Mouse (Mus musculus): ENCODE measurements at regions not wholly inside any gene's neighbourhood (a gene's known extent, or its start where the extent isn't known, plus 50 kb on each side); places are given as distances from the start of the nearest gene placed in this dataset.
"Not testable (repeated sequence)": the region's sequence is repeated elsewhere in the genome, so short reads cannot be mapped to it uniquely, and the experiment has no call there.

DNA sequence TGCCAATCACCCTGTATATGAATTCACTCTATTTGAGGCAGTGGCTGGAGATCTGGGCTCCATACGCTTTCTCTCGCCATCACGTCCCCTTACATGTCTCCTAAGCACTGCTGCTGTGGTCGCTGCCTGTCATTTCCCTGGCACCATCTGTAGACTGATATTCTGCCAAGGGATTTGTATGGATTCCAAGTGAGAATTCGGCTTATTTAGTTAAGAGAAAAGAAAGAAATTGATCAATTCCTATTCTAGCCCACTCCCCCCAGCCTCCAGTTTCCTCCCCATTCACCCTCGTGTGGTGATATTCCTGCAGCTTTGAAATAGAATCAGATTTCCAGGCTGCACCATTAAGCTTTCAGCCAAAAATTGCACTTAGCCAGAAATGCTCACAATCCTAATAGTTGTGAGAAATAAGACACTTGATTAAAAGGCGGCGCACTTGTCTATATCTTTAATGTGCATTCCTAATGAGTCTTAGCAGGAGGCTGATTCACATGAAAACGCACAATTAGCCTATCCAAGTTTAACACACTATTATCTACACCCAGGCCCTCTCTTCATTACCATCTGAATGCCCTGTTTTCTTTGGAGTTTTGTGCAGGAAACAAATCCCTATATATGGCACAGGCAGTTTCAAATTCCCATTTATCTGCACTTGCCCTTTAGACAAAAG is 253.8 kb upstream of the Gm6793 start:
- no peaks in the 10 kb centered on the region for H3K36me3 ChIP-seq (ENCODE audit: control insufficient read depth, insufficient read depth, low read length, poor library complexity, severe bottlenecking)
- DNase-seq (ENCODE audit: low read depth, low spot score): no peak
- H3K27me3 ChIP-seq (ENCODE audit: control insufficient read depth, insufficient read depth, low read length, poor library complexity, severe bottlenecking): no peaks in the 10 kb centered on the region

DNA sequence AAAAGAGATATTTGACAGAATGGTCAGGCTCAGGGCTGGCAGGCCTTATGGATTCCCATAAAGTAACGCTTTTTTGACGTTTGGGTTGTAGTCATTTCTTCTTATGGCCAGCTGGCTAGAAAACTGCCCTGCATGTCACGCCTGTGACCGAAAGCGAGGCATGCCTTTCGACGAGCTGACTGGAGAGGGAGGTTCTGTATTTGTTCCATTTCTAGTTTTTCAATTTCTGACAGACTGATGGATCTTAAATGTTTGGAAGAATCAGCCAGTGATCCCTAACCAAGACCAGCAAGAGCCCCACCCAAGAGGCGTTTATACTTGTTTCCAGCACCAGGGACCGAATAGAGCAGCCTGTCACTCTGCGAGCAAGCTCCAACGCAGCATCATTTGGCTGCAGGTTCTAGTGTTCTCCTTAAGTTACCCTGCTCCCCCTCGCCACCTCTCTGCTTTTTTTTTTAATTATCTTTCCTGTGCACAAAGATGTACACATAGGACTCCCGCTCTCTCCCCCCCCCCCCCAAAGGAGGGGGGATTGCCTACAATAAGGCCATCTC is 243.2 kb upstream of the Gm6793 start:
- Histone ChIP-seq H3K27me3 (ENCODE audit: control insufficient read depth, insufficient read depth, low read length, poor library complexity, severe bottlenecking) (no peaks in the 10 kb centered on the region), H3K36me3 (ENCODE audit: control insufficient read depth, insufficient read depth, low read length, poor library complexity, severe bottlenecking) (no peaks in the 10 kb centered on the region)
- no peak for DNase-seq (ENCODE audit: low read depth, low spot score)

DNA sequence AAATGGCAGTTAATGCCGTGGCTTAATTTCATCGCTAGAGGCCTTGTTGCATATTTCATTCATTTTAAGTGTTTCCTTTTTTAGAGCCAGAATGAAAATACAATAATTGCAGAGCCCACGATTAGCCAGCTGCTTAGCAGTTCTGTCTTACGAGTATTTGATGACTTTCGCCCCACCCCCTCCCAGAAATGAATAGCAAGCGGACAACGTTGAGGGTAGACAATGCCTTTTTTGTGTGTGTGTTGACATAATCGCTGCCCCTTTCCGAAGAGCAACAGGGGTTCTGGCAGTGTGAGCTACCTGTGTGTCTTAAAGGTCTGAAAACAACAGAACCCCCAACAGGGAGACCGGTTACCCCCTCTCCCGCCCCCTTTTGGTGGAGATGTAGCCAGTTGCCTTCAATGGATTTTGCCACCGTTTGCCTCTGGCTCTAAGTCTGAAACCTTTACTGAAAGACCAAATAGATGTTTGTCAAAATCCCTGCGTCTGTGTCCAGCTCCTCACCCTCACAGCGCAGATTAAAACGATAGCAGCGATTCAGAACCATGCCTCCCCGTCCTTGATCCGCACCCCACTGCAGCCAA is 242.6 kb upstream of the Gm6793 start:
- Histone ChIP-seq H3K36me3 (ENCODE audit: control insufficient read depth, insufficient read depth, low read length, poor library complexity, severe bottlenecking) (no peaks in the 10 kb centered on the region), H3K27me3 (ENCODE audit: control insufficient read depth, insufficient read depth, low read length, poor library complexity, severe bottlenecking) (no peaks in the 10 kb centered on the region)
- no peak for DNase-seq (ENCODE audit: low read depth, low spot score)

DNA sequence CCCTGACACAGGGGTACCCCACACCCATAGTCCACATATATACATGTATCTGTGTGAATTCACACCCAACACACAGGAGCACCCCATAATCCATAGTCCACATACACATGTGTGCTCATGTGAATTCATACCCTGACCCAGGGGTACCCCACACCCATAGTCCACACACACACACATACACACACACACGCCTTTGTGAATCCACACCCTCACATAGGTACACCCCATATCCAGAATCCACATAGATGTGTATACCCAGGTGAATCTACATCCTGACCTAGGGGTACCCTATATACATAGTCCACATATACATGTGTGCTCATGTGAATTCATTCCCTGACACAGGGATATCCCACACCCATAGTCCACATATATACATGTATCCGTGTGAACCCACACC is 231.8 kb upstream of the Gm6793 start:
- DNase-seq (ENCODE audit: low read depth, low spot score); H3K36me3 ChIP-seq (ENCODE audit: control insufficient read depth, insufficient read depth, low read length, poor library complexity, severe bottlenecking); H3K27me3 ChIP-seq (ENCODE audit: control insufficient read depth, insufficient read depth, low read length, poor library complexity, severe bottlenecking): not testable (repeated sequence)

DNA sequence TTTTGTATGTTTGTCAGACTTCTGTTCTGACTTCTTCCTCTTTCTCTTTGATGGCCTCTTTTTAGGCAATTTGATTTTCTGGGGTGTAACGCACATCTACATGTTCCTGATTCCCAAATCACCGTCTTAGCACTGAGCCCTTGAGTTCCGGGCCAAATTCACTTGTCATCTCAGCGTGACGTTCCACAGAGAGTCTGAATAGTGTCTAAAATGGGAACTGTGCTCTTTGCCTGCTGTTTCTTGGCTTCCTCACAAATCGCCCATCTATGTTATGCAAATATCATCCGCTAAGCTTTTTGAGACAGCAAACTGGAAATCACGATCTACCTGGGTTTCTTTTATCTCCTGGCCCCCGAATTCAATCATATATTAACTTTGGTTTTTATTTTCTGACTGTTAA is 223.8 kb upstream of the Gm6793 start:
- H3K36me3 ChIP-seq (ENCODE audit: control insufficient read depth, insufficient read depth, low read length, poor library complexity, severe bottlenecking): no peaks in the 10 kb centered on the region
- DNase-seq (ENCODE audit: low read depth, low spot score): no peak
- H3K27me3 ChIP-seq (ENCODE audit: control insufficient read depth, insufficient read depth, low read length, poor library complexity, severe bottlenecking): no peaks in the 10 kb centered on the region

DNA sequence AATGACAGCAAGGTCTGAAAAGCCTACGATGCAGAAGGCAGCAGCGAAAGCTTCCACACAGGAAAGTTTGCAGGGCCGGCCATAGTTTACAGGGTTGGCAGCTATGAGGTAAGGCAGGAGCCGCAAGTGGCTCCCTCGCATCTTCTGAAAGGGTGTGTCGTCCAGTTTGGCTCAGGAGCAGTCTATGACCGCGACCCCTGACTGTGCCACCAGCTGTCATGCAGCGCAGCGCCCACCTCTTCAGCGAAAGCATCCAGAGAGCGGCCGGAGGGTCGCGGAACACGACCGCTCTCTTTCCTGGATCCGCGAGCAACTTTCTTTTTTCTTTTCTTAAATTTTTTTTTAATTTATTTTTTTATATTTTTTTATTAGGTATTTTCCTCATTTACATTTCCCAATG is 221.9 kb upstream of the Gm6793 start:
- not testable (repeated sequence) for H3K27me3 ChIP-seq (ENCODE audit: control insufficient read depth, insufficient read depth, low read length, poor library complexity, severe bottlenecking); DNase-seq (ENCODE audit: low read depth, low spot score); H3K36me3 ChIP-seq (ENCODE audit: control insufficient read depth, insufficient read depth, low read length, poor library complexity, severe bottlenecking)

DNA sequence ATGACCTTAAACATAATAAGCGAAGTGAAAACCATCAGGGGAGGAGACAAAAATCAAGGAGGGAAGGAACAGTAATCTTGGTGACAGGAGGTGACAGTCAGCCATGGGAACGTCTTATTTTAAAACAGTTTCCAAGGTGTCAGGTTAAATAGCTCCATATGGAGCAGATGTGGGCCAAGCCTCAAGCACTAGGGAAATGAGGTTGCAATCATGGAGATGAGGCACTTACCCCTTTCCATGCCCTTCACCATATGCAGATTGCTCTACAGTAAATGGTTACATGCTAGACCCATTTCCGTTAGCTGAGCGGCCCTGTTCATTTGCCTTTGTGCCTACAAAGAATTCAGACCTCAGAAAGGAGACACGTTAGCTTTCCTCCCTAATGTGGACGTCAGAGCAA is 204.8 kb upstream of the Gm6793 start:
- no peaks in the 10 kb centered on the region for H3K27me3 ChIP-seq (ENCODE audit: control insufficient read depth, insufficient read depth, low read length, poor library complexity, severe bottlenecking)
- DNase-seq (ENCODE audit: low read depth, low spot score): no peak
- H3K36me3 ChIP-seq (ENCODE audit: control insufficient read depth, insufficient read depth, low read length, poor library complexity, severe bottlenecking): no peaks in the 10 kb centered on the region

DNA sequence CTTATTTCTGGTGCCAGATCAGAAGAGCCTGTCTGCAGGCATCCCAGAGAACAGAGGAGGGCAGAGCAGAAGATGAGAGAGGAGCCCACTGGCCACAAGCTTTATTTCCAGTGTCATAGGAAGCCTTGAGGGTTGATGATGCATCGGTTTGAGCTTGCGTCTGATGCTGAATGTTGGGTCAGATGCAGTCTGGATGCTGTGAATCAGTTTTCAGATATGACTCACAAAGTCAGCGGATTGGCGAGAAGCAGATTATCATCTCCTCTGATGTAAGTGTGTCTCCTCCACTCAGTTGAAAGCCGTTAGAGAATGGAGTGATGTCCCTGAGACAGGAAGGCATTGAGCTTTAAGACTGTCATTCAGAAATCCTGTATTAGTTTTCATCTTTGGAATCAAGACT is 197.3 kb upstream of the Gm6793 start:
- no peak for DNase-seq (ENCODE audit: low read depth, low spot score)
- no peaks in the 10 kb centered on the region for H3K27me3 ChIP-seq (ENCODE audit: control insufficient read depth, insufficient read depth, low read length, poor library complexity, severe bottlenecking)
- H3K36me3 ChIP-seq (ENCODE audit: control insufficient read depth, insufficient read depth, low read length, poor library complexity, severe bottlenecking): no peaks in the 10 kb centered on the region

DNA sequence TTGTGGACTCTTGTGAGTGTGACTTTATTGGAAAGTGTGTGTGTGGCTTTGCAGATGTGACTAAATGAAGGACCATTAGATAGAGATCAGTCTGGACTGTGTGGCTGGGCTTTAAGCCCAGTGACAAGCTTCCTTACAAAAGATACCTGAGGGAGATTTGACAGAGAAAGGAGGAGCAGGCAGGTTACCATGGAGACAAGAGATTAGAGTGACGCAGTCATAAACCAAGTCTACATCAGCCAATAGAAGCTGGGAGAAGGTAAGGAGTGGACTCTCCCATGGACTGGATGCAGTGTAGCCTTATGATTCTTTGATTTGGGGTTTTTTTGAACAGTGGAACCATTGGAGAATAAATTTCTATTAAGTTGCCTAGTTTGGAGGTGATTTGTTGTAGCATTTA is 181.6 kb upstream of the Gm6793 start:
- no peaks in the 10 kb centered on the region for H3K36me3 ChIP-seq (ENCODE audit: control insufficient read depth, insufficient read depth, low read length, poor library complexity, severe bottlenecking)
- H3K27me3 ChIP-seq (ENCODE audit: control insufficient read depth, insufficient read depth, low read length, poor library complexity, severe bottlenecking): no peaks in the 10 kb centered on the region
- DNase-seq (ENCODE audit: low read depth, low spot score): no peak

DNA sequence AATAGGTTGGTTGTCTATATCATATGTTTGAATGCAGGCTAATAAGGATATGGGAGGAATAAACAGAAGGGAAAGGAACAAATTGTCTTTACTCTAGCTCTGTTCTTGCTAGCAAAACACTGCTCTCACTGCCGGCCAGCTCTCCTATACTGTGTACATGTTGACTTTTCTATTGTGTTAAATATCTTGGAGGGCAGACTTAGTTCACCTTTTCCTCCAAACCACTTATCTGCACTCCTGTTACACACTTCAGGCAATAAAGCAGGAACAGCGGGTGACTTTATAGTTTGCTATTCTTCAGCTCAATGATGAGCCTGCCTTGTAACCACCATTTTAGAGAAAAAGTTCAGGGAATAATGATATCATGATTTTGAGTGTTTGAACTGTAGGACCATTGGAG is 181.0 kb upstream of the Gm6793 start:
- DNase-seq (ENCODE audit: low read depth, low spot score): no peak
- no peaks in the 10 kb centered on the region for H3K27me3 ChIP-seq (ENCODE audit: control insufficient read depth, insufficient read depth, low read length, poor library complexity, severe bottlenecking)
- no peaks in the 10 kb centered on the region for H3K36me3 ChIP-seq (ENCODE audit: control insufficient read depth, insufficient read depth, low read length, poor library complexity, severe bottlenecking)

DNA sequence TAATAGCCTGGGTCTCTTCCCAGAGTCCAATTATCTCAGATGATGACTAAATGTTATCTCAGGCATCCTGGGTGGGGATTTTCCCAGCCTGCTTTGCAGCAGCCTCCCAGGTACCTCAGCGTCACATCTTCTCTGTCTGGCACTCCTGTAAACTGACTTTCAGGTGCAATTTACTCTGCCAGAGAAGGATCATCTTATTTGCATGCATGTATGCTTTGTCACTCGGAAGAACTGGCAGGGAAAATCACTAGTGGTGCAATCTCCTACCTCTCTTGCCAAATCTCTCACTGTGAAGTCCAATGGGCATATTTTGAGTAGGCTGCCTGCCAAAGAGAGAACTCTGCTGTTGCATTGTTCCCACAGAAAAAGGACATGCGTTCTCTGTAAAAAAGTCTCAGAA is 177.0 kb upstream of the Gm6793 start:
- Histone ChIP-seq H3K27me3 (ENCODE audit: control insufficient read depth, insufficient read depth, low read length, poor library complexity, severe bottlenecking) (no peaks in the 10 kb centered on the region), H3K36me3 (ENCODE audit: control insufficient read depth, insufficient read depth, low read length, poor library complexity, severe bottlenecking) (no peaks in the 10 kb centered on the region)
- DNase-seq (ENCODE audit: low read depth, low spot score): no peak

DNA sequence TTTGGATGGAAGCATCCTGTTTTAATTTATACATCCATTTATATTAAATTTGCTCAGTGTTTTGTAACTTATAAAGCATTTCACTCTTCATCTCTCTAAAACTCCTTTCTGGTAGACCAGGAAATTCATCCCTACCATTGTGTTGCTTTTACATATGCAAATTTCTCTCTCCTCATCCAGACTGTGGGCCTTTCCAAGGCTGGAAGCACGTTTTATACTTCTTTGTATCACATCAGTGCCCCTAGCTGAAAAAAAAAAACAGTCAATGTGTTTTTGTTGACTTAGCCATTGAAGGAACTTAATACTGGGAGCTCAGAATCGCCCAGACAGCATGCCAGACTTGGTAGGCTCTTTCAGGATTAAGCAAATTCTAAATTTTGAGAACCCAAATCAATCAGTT is 174.9 kb upstream of the Gm6793 start:
- no peaks in the 10 kb centered on the region for H3K27me3 ChIP-seq (ENCODE audit: control insufficient read depth, insufficient read depth, low read length, poor library complexity, severe bottlenecking)
- no peaks in the 10 kb centered on the region for H3K36me3 ChIP-seq (ENCODE audit: control insufficient read depth, insufficient read depth, low read length, poor library complexity, severe bottlenecking)
- no peak for DNase-seq (ENCODE audit: low read depth, low spot score)

DNA sequence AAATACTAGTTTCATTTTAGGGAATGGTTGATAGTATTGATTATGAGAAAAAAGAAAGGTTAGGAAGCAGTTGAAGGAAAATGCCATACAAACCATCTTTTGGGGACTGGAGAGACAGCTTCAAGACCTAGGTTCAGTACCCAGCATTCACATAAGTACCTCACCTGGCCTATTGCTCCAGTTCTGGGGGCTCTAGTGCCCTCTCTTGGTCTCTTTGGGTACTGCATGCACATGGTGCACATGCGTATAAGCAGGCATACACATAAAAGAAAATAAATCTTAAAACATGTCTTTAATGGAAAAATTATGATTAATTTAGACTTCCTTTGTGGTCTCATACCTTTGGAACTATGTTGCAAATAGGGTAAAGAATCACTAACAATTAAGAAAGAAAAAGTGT is 155.3 kb upstream of the Gm6793 start:
- DNase-seq (ENCODE audit: low read depth, low spot score): no peak
- no peaks in the 10 kb centered on the region for H3K27me3 ChIP-seq (ENCODE audit: control insufficient read depth, insufficient read depth, low read length, poor library complexity, severe bottlenecking)
- no peaks in the 10 kb centered on the region for H3K36me3 ChIP-seq (ENCODE audit: control insufficient read depth, insufficient read depth, low read length, poor library complexity, severe bottlenecking)

DNA sequence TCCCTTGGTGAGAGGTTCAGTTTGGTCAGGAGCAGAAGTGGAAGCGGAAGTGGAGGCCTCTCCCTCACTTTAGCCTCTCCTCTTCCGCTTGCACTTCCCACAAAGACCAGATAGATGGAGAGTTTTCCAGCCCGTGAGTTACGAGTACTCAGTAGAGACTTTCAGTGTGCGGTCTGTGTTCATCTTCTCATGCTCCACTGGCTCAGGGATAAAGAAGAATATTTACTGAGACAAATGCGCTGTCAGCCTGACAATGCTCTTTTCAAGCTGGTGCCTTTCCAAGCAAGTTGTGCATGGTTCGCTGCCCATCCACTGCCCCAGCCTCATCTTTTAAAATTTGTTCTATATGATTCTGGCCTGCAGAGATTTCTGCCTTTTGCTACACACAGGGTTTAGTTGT is 141.8 kb upstream of the Gm6793 start:
- no peak for DNase-seq (ENCODE audit: low read depth, low spot score)
- Histone ChIP-seq H3K27me3 (ENCODE audit: control insufficient read depth, insufficient read depth, low read length, poor library complexity, severe bottlenecking) (no peaks in the 10 kb centered on the region), H3K36me3 (ENCODE audit: control insufficient read depth, insufficient read depth, low read length, poor library complexity, severe bottlenecking) (no peaks in the 10 kb centered on the region)

DNA sequence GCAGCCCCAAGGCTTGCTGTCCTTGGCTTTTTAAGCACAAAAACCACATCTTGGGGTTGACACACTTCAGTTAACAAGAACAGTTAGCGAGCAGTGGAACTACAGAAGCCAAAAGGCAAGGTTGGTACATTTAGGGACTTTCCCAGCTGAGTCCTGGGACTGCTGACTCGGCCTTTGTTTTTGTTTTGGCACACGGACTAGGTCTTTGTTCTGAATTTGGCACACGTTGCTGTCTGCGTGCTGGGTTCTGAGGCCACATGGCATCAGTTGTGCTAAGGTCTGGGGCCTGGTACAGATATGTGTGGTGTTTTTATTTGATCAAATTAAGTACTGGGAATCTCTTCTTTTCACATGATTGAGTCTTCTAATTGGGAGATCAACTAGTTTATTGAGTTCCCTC is 124.1 kb upstream of the Gm6793 start:
- Histone ChIP-seq H3K36me3 (ENCODE audit: control insufficient read depth, insufficient read depth, low read length, poor library complexity, severe bottlenecking) (no peaks in the 10 kb centered on the region), H3K27me3 (ENCODE audit: control insufficient read depth, insufficient read depth, low read length, poor library complexity, severe bottlenecking) (no peaks in the 10 kb centered on the region)
- no peak for DNase-seq (ENCODE audit: low read depth, low spot score)

DNA sequence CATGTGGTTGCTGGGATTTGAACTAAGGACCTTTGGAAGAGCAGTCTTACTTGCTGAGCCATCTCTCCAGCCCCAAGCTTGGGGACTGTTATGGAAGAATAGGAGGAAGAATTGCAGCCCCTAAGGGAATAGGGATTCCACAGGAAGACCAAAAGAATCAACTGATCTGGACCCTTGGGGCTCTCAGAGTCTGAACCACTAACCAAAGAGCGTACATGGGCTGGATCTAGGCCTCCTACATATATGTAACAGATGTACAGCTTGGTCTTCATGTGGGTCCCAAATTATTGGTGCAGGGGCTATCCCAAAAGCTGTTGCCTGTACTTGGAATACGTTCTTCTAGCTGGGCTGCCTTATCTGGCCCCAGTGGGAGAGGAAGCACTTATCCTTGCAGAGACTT is 115.4 kb upstream of the Gm6793 start:
- DNase-seq (ENCODE audit: low read depth, low spot score): no peak
- H3K27me3 ChIP-seq (ENCODE audit: control insufficient read depth, insufficient read depth, low read length, poor library complexity, severe bottlenecking): no peaks in the 10 kb centered on the region
- H3K36me3 ChIP-seq (ENCODE audit: control insufficient read depth, insufficient read depth, low read length, poor library complexity, severe bottlenecking): no peaks in the 10 kb centered on the region
